Mouse (Mus musculus): Measurements from ENCODE around the gene Pkd1l3. TPM values are rescaled to one million over a fixed set of nuclear protein-coding genes. Genes with fewer than 3 reads are reported as not detected.

The Pkd1l3 gene
- polyA plus RNA-seq, 1 experiment from 2014 or later, result 0.10 TPM

- Histone ChIP-seq H3K4me3 (ENCODE audit: low read length) (no peak overlapping the region), H3K36me3 (ENCODE audit: insufficient read depth, low read length) (no peaks in the 10 kb centered on the region), H3K27ac (ENCODE audit: low read length) (no peak overlapping the region), H3K4me1 (ENCODE audit: insufficient read depth, low read length) (no peaks in the 10 kb centered on the region), H3K4me2 (replicated peaks; ENCODE audit: low read depth, low read length) (no peak overlapping the region), H3K9me3 (ENCODE audit: low read length) (no peaks in the 10 kb centered on the region), H3K9ac (replicated peaks; ENCODE audit: low read length) (no peak overlapping the region), H3K27me3 (ENCODE audit: insufficient read depth, low read length) (no peaks in the 10 kb centered on the region)
- ATAC-seq (ENCODE audit: low FRiP score, low TSS enrichment), result no peak
- WGBS, result 74% methylated on average over 10 of the region's 10 CpGs
Measured at GRCm38 (mm10) chr8:109650801-109651200, 36.5 kb downstream of the Pkd1l3 start.

GRCm38 (mm10) chr8:109656860-109657259 lies 42.5 kb downstream of the Pkd1l3 start:
- WGBS, result 88% methylated on average over 3 of the region's 3 CpGs
- Histone ChIP-seq H3K27ac (ENCODE audit: low read length) (no peak overlapping the region), H3K36me3 (ENCODE audit: insufficient read depth, low read length) (no peaks in the 10 kb centered on the region)

DNA sequence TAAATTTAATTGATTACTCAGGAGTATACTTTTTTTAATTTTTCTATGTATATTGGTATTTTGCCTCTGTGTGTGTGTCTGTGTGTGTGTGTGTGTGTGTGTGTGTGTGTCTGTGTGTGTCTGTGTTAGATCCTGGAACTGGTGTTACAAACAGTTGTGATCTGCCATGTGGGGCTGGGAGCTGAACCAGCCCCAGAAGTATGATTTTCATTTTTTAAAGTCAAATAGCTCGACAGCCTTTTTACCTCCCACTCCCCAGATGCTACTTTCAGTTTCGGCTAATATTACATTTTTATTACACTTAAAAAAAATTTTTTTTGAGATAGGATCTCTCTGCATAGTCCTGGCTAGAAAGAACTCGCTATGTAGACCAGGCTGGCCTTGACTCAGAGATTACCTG lies 48.0 kb downstream of the Pkd1l3 start:
- H3K36me3 ChIP-seq (ENCODE audit: insufficient read depth, low read length), result no peaks in the 10 kb centered on the region
- 74% methylated on average over 3 of the region's 3 CpGs for WGBS
- H3K9ac ChIP-seq (replicated peaks; ENCODE audit: low read length), result no peak overlapping the region
- no peak for ATAC-seq (ENCODE audit: low FRiP score, low TSS enrichment)
- H3K27ac ChIP-seq (ENCODE audit: low read length), result no peak overlapping the region
- H3K4me3 ChIP-seq (ENCODE audit: low read length), result no peak overlapping the region
- H3K9me3 ChIP-seq (ENCODE audit: low read length), result no peaks in the 10 kb centered on the region
- H3K4me1 ChIP-seq (ENCODE audit: insufficient read depth, low read length), result no peaks in the 10 kb centered on the region
- no peak overlapping the region for H3K4me2 ChIP-seq (replicated peaks; ENCODE audit: low read depth, low read length)
- no peaks in the 10 kb centered on the region for H3K27me3 ChIP-seq (ENCODE audit: insufficient read depth, low read length)

More at GRCm38 (mm10) chr8:109656860-109657259, 42.5 kb downstream of the Pkd1l3 start:
- no peaks in the 10 kb centered on the region for H3K27me3 ChIP-seq (ENCODE audit: insufficient read depth, low read length)
- no peak overlapping the region for H3K4me3 ChIP-seq (ENCODE audit: low read length)
- H3K4me2 ChIP-seq (replicated peaks; ENCODE audit: low read depth, low read length), result no peak overlapping the region
- no peak for ATAC-seq (ENCODE audit: low FRiP score, low TSS enrichment)
- H3K9ac ChIP-seq (replicated peaks; ENCODE audit: low read length), result no peak overlapping the region
- no peaks in the 10 kb centered on the region for H3K4me1 ChIP-seq (ENCODE audit: insufficient read depth, low read length)
- H3K9me3 ChIP-seq (ENCODE audit: low read length), result no peaks in the 10 kb centered on the region

- no peak overlapping the region for H3K27ac ChIP-seq (ENCODE audit: low read length)
- H3K9ac ChIP-seq (replicated peaks; ENCODE audit: low read length), result no peak overlapping the region
- H3K4me3 ChIP-seq (ENCODE audit: low read length), result no peak overlapping the region
- H3K36me3 ChIP-seq (ENCODE audit: insufficient read depth, low read length), result peaks cover 14% of the 10 kb centered on the region
- no peak for ATAC-seq (ENCODE audit: low FRiP score, low TSS enrichment)
- H3K4me2 ChIP-seq (replicated peaks; ENCODE audit: low read depth, low read length), result no peak overlapping the region
- no peaks in the 10 kb centered on the region for H3K27me3 ChIP-seq (ENCODE audit: insufficient read depth, low read length)
- WGBS, result 83% methylated on average over 5 of the region's 5 CpGs
- no peaks in the 10 kb centered on the region for H3K4me1 ChIP-seq (ENCODE audit: insufficient read depth, low read length)
- no peaks in the 10 kb centered on the region for H3K9me3 ChIP-seq (ENCODE audit: low read length)
Measured at GRCm38 (mm10) chr8:109666616-109667015, 52.3 kb downstream of the Pkd1l3 start.

DNA sequence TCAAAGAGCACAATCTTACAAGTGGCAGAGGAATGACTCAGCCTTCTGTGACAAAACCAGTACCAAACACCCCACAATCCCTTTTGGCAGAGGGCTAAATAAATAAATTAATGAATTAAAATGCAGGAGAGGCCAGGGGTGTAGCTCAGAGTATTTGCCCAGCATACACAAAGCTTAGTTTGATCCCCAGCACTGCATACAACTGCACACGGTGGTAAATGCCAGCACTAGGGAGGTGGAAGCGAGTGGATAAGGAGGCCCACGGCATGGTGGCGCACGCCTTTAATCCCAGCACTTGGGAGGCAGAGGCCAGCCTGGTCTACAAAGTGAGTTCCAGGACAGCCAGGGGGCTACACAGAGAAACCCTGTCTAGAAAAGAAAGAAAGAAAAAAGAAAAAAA lies 58.3 kb downstream of the Pkd1l3 start:
- H3K4me1 ChIP-seq (ENCODE audit: insufficient read depth, low read length), result no peaks in the 10 kb centered on the region
- H3K27ac ChIP-seq (ENCODE audit: low read length), result no peak overlapping the region
- no peaks in the 10 kb centered on the region for H3K27me3 ChIP-seq (ENCODE audit: insufficient read depth, low read length)
- H3K9me3 ChIP-seq (ENCODE audit: low read length), result no peaks in the 10 kb centered on the region
- no peak overlapping the region for H3K4me2 ChIP-seq (replicated peaks; ENCODE audit: low read depth, low read length)
- no peak for ATAC-seq (ENCODE audit: low FRiP score, low TSS enrichment)
- no peak overlapping the region for H3K4me3 ChIP-seq (ENCODE audit: low read length)
- H3K9ac ChIP-seq (replicated peaks; ENCODE audit: low read length), result no peak overlapping the region
- WGBS, result 97% methylated on average over 5 of the region's 5 CpGs
- peaks cover 61% of the 10 kb centered on the region for H3K36me3 ChIP-seq (ENCODE audit: insufficient read depth, low read length)

GRCm38 (mm10) chr8:109673596-109673995 lies 59.3 kb downstream of the Pkd1l3 start:
- Histone ChIP-seq H3K27me3 (ENCODE audit: insufficient read depth, low read length) (no peaks in the 10 kb centered on the region), H3K27ac (ENCODE audit: low read length) (no peak overlapping the region), H3K4me2 (replicated peaks; ENCODE audit: low read depth, low read length) (no peak overlapping the region), H3K9me3 (ENCODE audit: low read length) (no peaks in the 10 kb centered on the region), H3K4me3 (ENCODE audit: low read length) (no peak overlapping the region), H3K4me1 (ENCODE audit: insufficient read depth, low read length) (no peaks in the 10 kb centered on the region), H3K36me3 (ENCODE audit: insufficient read depth, low read length) (peaks cover 71% of the 10 kb centered on the region), H3K9ac (replicated peaks; ENCODE audit: low read length) (no peak overlapping the region)
- ATAC-seq (ENCODE audit: low FRiP score, low TSS enrichment), result no peak
- 88% methylated on average over 2 of the region's 2 CpGs for WGBS

DNA sequence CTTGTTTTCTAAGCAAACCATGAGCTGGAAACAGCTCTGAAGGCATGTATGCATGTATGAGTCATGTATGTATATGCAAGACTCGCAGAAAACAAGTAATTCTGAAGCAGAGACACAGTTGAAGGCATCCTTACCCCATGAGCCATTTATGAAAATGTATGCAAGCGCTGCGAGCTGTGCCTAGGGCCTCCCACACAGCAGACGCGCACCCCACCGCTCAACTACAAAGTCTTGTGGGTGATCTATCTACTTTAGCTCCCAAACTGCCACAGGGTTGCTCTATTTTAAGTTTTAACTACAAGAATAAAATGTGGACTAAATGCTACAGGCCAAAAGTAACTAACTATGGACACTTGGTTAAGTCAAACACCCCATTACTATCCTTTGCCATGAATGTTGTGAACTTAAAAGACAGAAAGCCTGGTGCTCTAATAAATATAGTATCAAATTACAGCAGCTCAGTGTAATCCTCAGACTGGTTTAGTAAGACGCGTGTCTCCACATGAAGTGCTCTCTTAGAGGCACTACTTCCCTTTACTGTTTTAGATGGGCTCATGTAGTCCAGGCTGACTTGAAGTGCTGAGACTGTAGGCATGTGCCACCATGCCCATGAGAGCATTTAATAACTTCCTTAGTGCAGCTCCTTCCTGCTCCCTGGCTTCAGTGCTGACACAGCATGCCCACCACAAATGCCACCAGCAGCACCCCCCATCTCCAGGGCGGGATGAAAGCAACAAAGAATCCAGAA lies 61.8 kb downstream of the Pkd1l3 start:
- Histone ChIP-seq H3K4me1 (ENCODE audit: insufficient read depth, low read length) (no peaks in the 10 kb centered on the region), H3K4me2 (replicated peaks; ENCODE audit: low read depth, low read length) (no peak overlapping the region)
- WGBS, result 93% methylated on average over 9 of the region's 9 CpGs

GRCm38 (mm10) chr8:109681535-109681934 lies 67.2 kb downstream of the Pkd1l3 start:
- Histone ChIP-seq H3K9me3 (ENCODE audit: low read length) (no peaks in the 10 kb centered on the region), H3K4me2 (replicated peaks; ENCODE audit: low read depth, low read length) (no peak overlapping the region), H3K27ac (ENCODE audit: low read length) (no peak overlapping the region), H3K4me1 (ENCODE audit: insufficient read depth, low read length) (0 out of 2 replicates have a peak, but pooled peaks cover 2% of the 10 kb centered on the region), H3K4me3 (ENCODE audit: low read length) (no peak overlapping the region), H3K36me3 (ENCODE audit: insufficient read depth, low read length) (peaks cover 59% of the 10 kb centered on the region), H3K9ac (replicated peaks; ENCODE audit: low read length) (no peak overlapping the region), H3K27me3 (ENCODE audit: insufficient read depth, low read length) (no peaks in the 10 kb centered on the region)
- no peak for ATAC-seq (ENCODE audit: low FRiP score, low TSS enrichment)
- 72% methylated on average over 3 of the region's 3 CpGs for WGBS

More for the DNA sequence above, 61.8 kb downstream of the Pkd1l3 start:
- H3K4me3 ChIP-seq (ENCODE audit: low read length), result no peak overlapping the region
- peaks cover 79% of the 10 kb centered on the region for H3K36me3 ChIP-seq (ENCODE audit: insufficient read depth, low read length)
- H3K9ac ChIP-seq (replicated peaks; ENCODE audit: low read length), result no peak overlapping the region
- H3K9me3 ChIP-seq (ENCODE audit: low read length), result no peaks in the 10 kb centered on the region
- no peaks in the 10 kb centered on the region for H3K27me3 ChIP-seq (ENCODE audit: insufficient read depth, low read length)
- no peak for ATAC-seq (ENCODE audit: low FRiP score, low TSS enrichment)
- H3K27ac ChIP-seq (ENCODE audit: low read length), result no peak overlapping the region

- Histone ChIP-seq H3K9me3 (ENCODE audit: low read length) (no peaks in the 10 kb centered on the region), H3K27me3 (ENCODE audit: insufficient read depth, low read length) (no peaks in the 10 kb centered on the region), H3K4me1 (ENCODE audit: insufficient read depth, low read length) (0 out of 2 replicates have a peak, but pooled peaks cover 2% of the 10 kb centered on the region), H3K4me3 (ENCODE audit: low read length) (no peak overlapping the region), H3K36me3 (ENCODE audit: insufficient read depth, low read length) (peaks cover 54% of the 10 kb centered on the region), H3K9ac (replicated peaks; ENCODE audit: low read length) (no peak overlapping the region), H3K4me2 (replicated peaks; ENCODE audit: low read depth, low read length) (no peak overlapping the region), H3K27ac (ENCODE audit: low read length) (no peak overlapping the region)
- ATAC-seq (ENCODE audit: low FRiP score, low TSS enrichment), result no peak
- 92% methylated on average over 5 of the region's 5 CpGs for WGBS
Measured at GRCm38 (mm10) chr8:109682120-109682519, 67.8 kb downstream of the Pkd1l3 start.

DNA sequence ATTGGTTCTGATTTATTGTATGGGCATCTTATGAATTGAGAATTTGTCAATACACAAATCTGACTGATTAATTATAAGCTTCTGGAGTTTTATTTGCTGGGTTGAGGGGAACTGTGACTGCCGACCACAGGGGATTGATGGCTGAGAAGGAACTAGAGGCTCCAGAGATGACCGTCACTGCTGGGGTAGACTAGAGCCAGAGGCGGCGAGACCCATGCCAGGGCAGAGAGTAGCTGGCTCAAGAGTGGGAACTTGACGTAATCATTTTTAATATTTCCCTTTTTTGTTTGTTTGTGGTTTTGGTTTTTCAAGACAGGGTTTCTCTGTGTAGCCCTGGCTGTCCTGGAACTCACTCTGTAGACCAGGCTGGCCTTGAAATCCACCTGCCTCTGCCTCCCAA lies 72.9 kb downstream of the Pkd1l3 start:
- no peak for ATAC-seq (ENCODE audit: low FRiP score, low TSS enrichment)
- Histone ChIP-seq H3K36me3 (ENCODE audit: insufficient read depth, low read length) (peaks cover 7% of the 10 kb centered on the region), H3K27me3 (ENCODE audit: insufficient read depth, low read length) (no peaks in the 10 kb centered on the region), H3K4me2 (replicated peaks; ENCODE audit: low read depth, low read length) (no peak overlapping the region), H3K4me3 (ENCODE audit: low read length) (no peak overlapping the region), H3K27ac (ENCODE audit: low read length) (no peak overlapping the region), H3K9me3 (ENCODE audit: low read length) (no peaks in the 10 kb centered on the region), H3K4me1 (ENCODE audit: insufficient read depth, low read length) (peaks cover 19% of the 10 kb centered on the region), H3K9ac (replicated peaks; ENCODE audit: low read length) (no peak overlapping the region)
- WGBS, result 93% methylated on average over 5 of the region's 5 CpGs

Measured in kidney, embryonic 16.5 days (tissue).